Mouse (Mus musculus): ENCODE results near the gene B3galt4. TPM values are rescaled to one million over a fixed set of nuclear protein-coding genes. Genes with fewer than 3 reads are reported as not detected.

Gene B3galt4
- polyA plus RNA-seq (2012; rRNA removed; ENCODE audit: low replicate concordance) = 27.8 and 35.0 TPM in 2 replicates

GRCm38 (mm10) chr17:33951021-33951946 is at the start of gene B3galt4:
Gene B3galt4 (minus strand): TSS chr17:33951488.

GRCm38 (mm10) chr17:34000150-34000537 is 48.9 kb upstream of the B3galt4 start, which contains the start of gene H2-K1:
Gene H2-K1 (minus strand): TSS chr17:34000347.

GRCm38 (mm10) chr17:33955555-33956214 is 4.4 kb upstream of the B3galt4 start, which contains the start of the genes Vps52 and Rps18:
Gene Vps52 (plus strand): TSS chr17:33955812.
Gene Rps18 (minus strand): TSS chr17:33956001.

GRCm38 (mm10) chr17:33940206-33940805 is 11.0 kb downstream of the B3galt4 start, which contains the start of the genes Pfdn6 and Wdr46:
Gene Pfdn6 (minus strand): TSS chr17:33940343.
Gene Wdr46 (plus strand): TSS chr17:33940660.

GRCm38 (mm10) chr17:33929371-33930279 is 21.7 kb downstream of the B3galt4 start, which contains the start of gene Rgl2:
Gene Rgl2 (plus strand): TSS chr17:33929543.

GRCm38 (mm10) chr17:33915671-33916250 is 35.5 kb downstream of the B3galt4 start, which contains the start of the genes Tapbp and Zbtb22:
Gene Tapbp (plus strand): TSS chr17:33915899.
Gene Zbtb22 (plus strand): TSS chr17:33915904.

GRCm38 (mm10) chr17:33909077-33909868 is 42.0 kb downstream of the B3galt4 start, which contains the start of gene Daxx:
Gene Daxx (plus strand): TSS chr17:33909414.

GRCm38 (mm10) chr17:33904835-33905234 is 46.5 kb downstream of the B3galt4 start, which contains the start of gene Platr17:
Gene Platr17 (plus strand): TSS chr17:33905135.

Other genes starting within 250 kb of the B3galt4 start
- 51.8 and 80.7 TPM in 2 replicates for gene March2, start 232.8 kb downstream of the B3galt4 start, polyA plus RNA-seq (2012; rRNA removed; ENCODE audit: low replicate concordance)
- gene Rab11b, start 191.0 kb downstream of the B3galt4 start, polyA plus RNA-seq (2012; rRNA removed; ENCODE audit: low replicate concordance) = 313 and 378 TPM in 2 replicates
- 30.9 and 75.7 TPM in 2 replicates for gene Angptl4, start 169.7 kb downstream of the B3galt4 start, polyA plus RNA-seq (2012; rRNA removed; ENCODE audit: low replicate concordance)
- 13.8 and 18.4 TPM in 2 replicates for gene Kank3, start 141.0 kb downstream of the B3galt4 start, polyA plus RNA-seq (2012; rRNA removed; ENCODE audit: low replicate concordance)
- gene Rps28, start 126.9 kb downstream of the B3galt4 start, polyA plus RNA-seq (2012; rRNA removed; ENCODE audit: low replicate concordance) = 251 and 364 TPM in 2 replicates
- 339 and 519 TPM in 2 replicates for gene Ndufa7, start 126.9 kb downstream of the B3galt4 start, polyA plus RNA-seq (2012; rRNA removed; ENCODE audit: low replicate concordance)
- gene Cd320, start 108.4 kb downstream of the B3galt4 start, polyA plus RNA-seq (2012; rRNA removed; ENCODE audit: low replicate concordance) = 18.6 and 19.9 TPM in 2 replicates
- gene Gm7029, start 77.7 kb downstream of the B3galt4 start, polyA plus RNA-seq (2012; rRNA removed; ENCODE audit: low replicate concordance) = not detected in 2 replicates
- gene Kifc1, start 60.8 kb downstream of the B3galt4 start, polyA plus RNA-seq (2012; rRNA removed; ENCODE audit: low replicate concordance) = 7.3 and 8.5 TPM in 2 replicates
- gene Platr17, start 46.4 kb downstream of the B3galt4 start, polyA plus RNA-seq (2012; rRNA removed; ENCODE audit: low replicate concordance) = 0.24 TPM in 1 of 2 replicates, not detected in the other
- gene Daxx, start 42.1 kb downstream of the B3galt4 start, polyA plus RNA-seq (2012; rRNA removed; ENCODE audit: low replicate concordance) = 42.4 and 47.2 TPM in 2 replicates
- gene Tapbp, start 35.6 kb downstream of the B3galt4 start, polyA plus RNA-seq (2012; rRNA removed; ENCODE audit: low replicate concordance) = 220 and 430 TPM in 2 replicates
- gene Zbtb22, start 35.6 kb downstream of the B3galt4 start, polyA plus RNA-seq (2012; rRNA removed; ENCODE audit: low replicate concordance) = 65.9 and 84.1 TPM in 2 replicates
- 88.3 and 111 TPM in 2 replicates for gene Rgl2, start 21.9 kb downstream of the B3galt4 start, polyA plus RNA-seq (2012; rRNA removed; ENCODE audit: low replicate concordance)
- gene Pfdn6, start 11.1 kb downstream of the B3galt4 start, polyA plus RNA-seq (2012; rRNA removed; ENCODE audit: low replicate concordance) = 6.1 and 14.4 TPM in 2 replicates
- gene Wdr46, start 10.8 kb downstream of the B3galt4 start, polyA plus RNA-seq (2012; rRNA removed; ENCODE audit: low replicate concordance) = 10.8 and 15.6 TPM in 2 replicates
- 50.7 and 52.9 TPM in 2 replicates for gene Vps52, start 4.3 kb upstream of the B3galt4 start, polyA plus RNA-seq (2012; rRNA removed; ENCODE audit: low replicate concordance)
- gene Rps18, start 4.5 kb upstream of the B3galt4 start, polyA plus RNA-seq (2012; rRNA removed; ENCODE audit: low replicate concordance) = 196 and 219 TPM in 2 replicates
- gene H2-K1, start 48.9 kb upstream of the B3galt4 start, polyA plus RNA-seq (2012; rRNA removed; ENCODE audit: low replicate concordance) = 4,063 and 9,745 TPM in 2 replicates
- gene Ring1, start 73.2 kb upstream of the B3galt4 start, polyA plus RNA-seq (2012; rRNA removed; ENCODE audit: low replicate concordance) = 22.1 and 26.1 TPM in 2 replicates
- gene H2-Ke6, start 76.6 kb upstream of the B3galt4 start, polyA plus RNA-seq (2012; rRNA removed; ENCODE audit: low replicate concordance) = 73.6 and 117 TPM in 2 replicates
- 161 and 163 TPM in 2 replicates for gene Slc39a7, start 80.2 kb upstream of the B3galt4 start, polyA plus RNA-seq (2012; rRNA removed; ENCODE audit: low replicate concordance)
- gene Rxrb, start 80.3 kb upstream of the B3galt4 start, polyA plus RNA-seq (2012; rRNA removed; ENCODE audit: low replicate concordance) = 73.7 and 88.7 TPM in 2 replicates
- gene Col11a2, start 87.9 kb upstream of the B3galt4 start, polyA plus RNA-seq (2012; rRNA removed; ENCODE audit: low replicate concordance) = 1.3 and 6.3 TPM in 2 replicates
- gene H2-Oa, start 140.9 kb upstream of the B3galt4 start, polyA plus RNA-seq (2012; rRNA removed; ENCODE audit: low replicate concordance) = 4.6 and 11.9 TPM in 2 replicates
- 40.9 and 173 TPM in 2 replicates for gene H2-DMa, start 168.1 kb upstream of the B3galt4 start, polyA plus RNA-seq (2012; rRNA removed; ENCODE audit: low replicate concordance)
- 84.7 and 92.1 TPM in 2 replicates for gene Brd2, start 171.1 kb upstream of the B3galt4 start, polyA plus RNA-seq (2012; rRNA removed; ENCODE audit: low replicate concordance)
- gene H2-DMb2, start 191.8 kb upstream of the B3galt4 start, polyA plus RNA-seq (2012; rRNA removed; ENCODE audit: low replicate concordance) = 4.5 and 16.7 TPM in 2 replicates
- 52.9 and 337 TPM in 2 replicates for gene H2-DMb1, start 201.6 kb upstream of the B3galt4 start, polyA plus RNA-seq (2012; rRNA removed; ENCODE audit: low replicate concordance)
- gene Tap1, start 236.1 kb upstream of the B3galt4 start, polyA plus RNA-seq (2012; rRNA removed; ENCODE audit: low replicate concordance) = 53.8 and 96.5 TPM in 2 replicates
- gene Psmb9, start 236.3 kb upstream of the B3galt4 start, polyA plus RNA-seq (2012; rRNA removed; ENCODE audit: low replicate concordance) = 114 and 217 TPM in 2 replicates
- gene Psmb8, start 246.2 kb upstream of the B3galt4 start, polyA plus RNA-seq (2012; rRNA removed; ENCODE audit: low replicate concordance) = 140 and 253 TPM in 2 replicates